ENCODE assay signal across 8 mouse cellular contexts in genomic region chr10:94992127-94992526, GRCm38 (mm10). TPM values are rescaled to one million over a fixed set of nuclear protein-coding genes. Genes with fewer than 3 reads are reported as not detected.
DNase-seq lines count a peak whose midpoint lies in the region; ATAC-seq and TF ChIP-seq lines count a peak whose summit lies in the region.

No protein-coding gene starts in this region.

- peak; percentile 77 for TF ChIP-seq CTCF in cortical plate, adult 2 months (IDR thresholded peaks at IDR 0.05; ENCODE audit: extremely low read depth, insufficient read depth, low read length)

- peak; percentile 81 for ATAC-seq in inflammation-experienced regulatory T-cells, adult 6 months
- peak; percentile 61 for ATAC-seq in midbrain, embryonic 11.5 days (ENCODE audit: low FRiP score)
- no peak; the same call in 1 of the 2 replicates for ATAC-seq in erythroid progenitor cell, adult 5-6 weeks (replicated peaks; ENCODE audit: low FRiP score, poor library complexity, severe bottlenecking)

- peak; percentile 87 to 92 for DNase-seq in adrenal gland, adult (ENCODE audit: inconsistent age in 2 of 2, low spot score in 1 of 2)
- peak; percentile 79 for DNase-seq in gastrocnemius, postnatal 25 days
- DNase-seq in left cerebral cortex, postnatal 4 days = peak; percentile 73
- DNase-seq in midbrain, embryonic 11.5 days (ENCODE audit: low spot score, missing footprints) = peak; percentile 88
- DNase-seq in skeletal muscle tissue, adult 2 months (ENCODE audit: low read depth, low spot score) = peak; percentile 78

- 0 out of 2 replicates have a peak, but pooled peaks cover 1% of the 10 kb centered on the region for H3K4me1 ChIP-seq in cortical plate, adult 2 months (ENCODE audit: control insufficient read depth, insufficient read depth, low read length)
- peaks cover 7% of the 10 kb centered on the region for H3K4me1 ChIP-seq in midbrain, embryonic 11.5 days (ENCODE audit: control insufficient read depth, insufficient read depth, low read length)

- TF ChIP-seq POLR2A in cortical plate, adult 2 months (IDR thresholded peaks at IDR 0.05; ENCODE audit: extremely low read depth, insufficient read depth, low read length) = no peak

- H3K27ac ChIP-seq in cortical plate, adult 2 months (ENCODE audit: insufficient read depth, low read length) = no peak overlapping the region
- no peak overlapping the region for H3K27ac ChIP-seq in midbrain, embryonic 11.5 days (ENCODE audit: low read depth, low read length)

- no peak overlapping the region for H3K4me3 ChIP-seq in cortical plate, adult 2 months (ENCODE audit: insufficient read depth, low read length)
- no peak overlapping the region for H3K4me3 ChIP-seq in midbrain, embryonic 11.5 days (ENCODE audit: low read depth, low read length)

- H3K4me2 ChIP-seq in midbrain, embryonic 11.5 days = no peak overlapping the region

- no peaks in the 10 kb centered on the region for H3K27me3 ChIP-seq in midbrain, embryonic 11.5 days (ENCODE audit: control insufficient read depth, insufficient read depth, low read length)

- intact Hi-C loops in left cerebral cortex, postnatal 4 days (cut with DNase I) = loop anchor here (2.0 to 5.0 kb wide), 3 partner anchors 240 to 483 kb away; partner anchors contain the start of gene Socs2

- 20% methylated on average over 9 of the region's 9 CpGs for WGBS in midbrain, embryonic 11.5 days

- H3K9me3 ChIP-seq in midbrain, embryonic 11.5 days (ENCODE audit: control insufficient read depth, low read length) = no peaks in the 10 kb centered on the region

- H3K36me3 ChIP-seq in midbrain, embryonic 11.5 days (ENCODE audit: control insufficient read depth, insufficient read depth, low read length) = no peaks in the 10 kb centered on the region

- no peak overlapping the region for H3K9ac ChIP-seq in midbrain, embryonic 11.5 days (ENCODE audit: low read length)

RNA-seq across cellular contexts. Expression of gene Plxnc1, which starts 47.5 kb away (rescaled TPM):
- 13.6 and 14.0 TPM in 2 replicates for polyA plus RNA-seq in cortical plate, adult 2 months (2012; rRNA removed)
- total RNA-seq in gastrocnemius, postnatal 25 days (2021) = under 1 TPM; 0.61 to 0.75 TPM
- polyA plus RNA-seq in inflammation-experienced regulatory T-cells, adult 6 months (2017; shearing (Covaris generic)) = 10 to 100 TPM; 21.8 to 22.9 (median 22.5) TPM
- 10 to 100 TPM; 58.4 to 67.3 TPM for total RNA-seq in left cerebral cortex, postnatal 4 days (2021)
- 5.3 and 6.3 TPM in 2 replicates for polyA plus RNA-seq in midbrain, embryonic 11.5 days (2014; fragmentation: Nextera tagmentation; extraction: Ambion mirVana)
- total RNA-seq in erythroid progenitor cell, adult 5-6 weeks (2015; ENCODE audit: low replicate concordance) = 18.4 and 29.9 TPM in 2 replicates
- total RNA-seq in erythroid progenitor cell, adult 5-6 weeks (2017; ENCODE audit: low replicate concordance) = 8.7 and 9.5 TPM in 2 replicates

Comparison
In these comparisons a context has a peak if more than half of its experiments do, and no peak if none do; other contexts are left out.
1. RNA of gene Plxnc1, which starts 47.5 kb away (total RNA-seq): 58.4 to 67.3 TPM in left cerebral cortex, postnatal 4 days and 8.7 to 29.9 TPM in erythroid progenitor cell, adult 5-6 weeks; 0.61 to 0.75 TPM in gastrocnemius, postnatal 25 days; every median in the first group is over 4 times any median in the second.
2. Peak in every context shown above with its lines, with median percentiles within 50 percentile points of each other: DNase-seq.